Mouse (Mus musculus): ENCODE measurements around the gene Ldhd. TPM values are rescaled to one million over a fixed set of nuclear protein-coding genes. Genes with fewer than 3 reads are reported as not detected.

The Ldhd gene
- total and polyA plus RNA-seq, 2 experiments from 2014 or later = 1.5 to 2.7 TPM

- H3K9me3 ChIP-seq (replicated peaks; ENCODE audit: control insufficient read depth, low read length) = no peaks in the 10 kb centered on the region
- TF ChIP-seq EP300 (IDR thresholded peaks at IDR 0.05; ENCODE audit: low read depth) (no peak), CTCF (IDR thresholded peaks at IDR 0.05; ENCODE audit: low read depth) (no peak)
- no peaks in the 10 kb centered on the region for H3K4me1 ChIP-seq (ENCODE audit: control insufficient read depth, insufficient read depth)
- DNase-seq (ENCODE audit: low spot score) = no peak
- H3K9ac ChIP-seq (replicated peaks; ENCODE audit: low read depth, low read length) = no peak overlapping the region
- no peak overlapping the region for H3K27ac ChIP-seq (ENCODE audit: low read depth)
- no peak overlapping the region for H3K4me3 ChIP-seq (ENCODE audit: low read depth, low read length)
- H3K27me3 ChIP-seq (ENCODE audit: control insufficient read depth, insufficient read depth, low read length) = no peaks in the 10 kb centered on the region
- WGBS = 72% methylated on average over 3 of the region's 3 CpGs
- ATAC-seq (ENCODE audit: insufficient read depth, low read depth) = no peak
- H3K4me2 ChIP-seq (ENCODE audit: low read depth, low read length) = no peak overlapping the region
- H3K36me3 ChIP-seq (replicated peaks; ENCODE audit: control insufficient read depth, insufficient read depth, low read length) = 0 out of 2 replicates have a peak, but pooled peaks cover 9% of the 10 kb centered on the region
These were observed 49.9 kb downstream of the Ldhd start for GRCm38 (mm10) chr8:111580306-111580705.

- no peak for ATAC-seq (ENCODE audit: insufficient read depth, low read depth)
- Histone ChIP-seq H3K36me3 (replicated peaks; ENCODE audit: control insufficient read depth, insufficient read depth, low read length) (0 out of 2 replicates have a peak, but pooled peaks cover 9% of the 10 kb centered on the region), H3K9me3 (replicated peaks; ENCODE audit: control insufficient read depth, low read length) (no peaks in the 10 kb centered on the region), H3K27me3 (ENCODE audit: control insufficient read depth, insufficient read depth, low read length) (no peaks in the 10 kb centered on the region), H3K27ac (ENCODE audit: low read depth) (no peak overlapping the region), H3K4me2 (ENCODE audit: low read depth, low read length) (no peak overlapping the region), H3K9ac (replicated peaks; ENCODE audit: low read depth, low read length) (no peak overlapping the region), H3K4me1 (ENCODE audit: control insufficient read depth, insufficient read depth) (no peaks in the 10 kb centered on the region), H3K4me3 (ENCODE audit: low read depth, low read length) (no peak overlapping the region)
- no peak for DNase-seq (ENCODE audit: low spot score)
- 94% methylated on average over 1 of the region's 1 CpGs for WGBS
- no peak for TF ChIP-seq CTCF (IDR thresholded peaks at IDR 0.05; ENCODE audit: low read depth)
- TF ChIP-seq EP300 (IDR thresholded peaks at IDR 0.05; ENCODE audit: low read depth) = no peak
These were observed 50.9 kb downstream of the Ldhd start for GRCm38 (mm10) chr8:111579318-111579717.

- Histone ChIP-seq H3K27me3 (ENCODE audit: control insufficient read depth, insufficient read depth, low read length) (no peaks in the 10 kb centered on the region), H3K36me3 (replicated peaks; ENCODE audit: control insufficient read depth, insufficient read depth, low read length) (0 out of 2 replicates have a peak, but pooled peaks cover 9% of the 10 kb centered on the region), H3K4me2 (ENCODE audit: low read depth, low read length) (no peak overlapping the region), H3K4me3 (ENCODE audit: low read depth, low read length) (no peak overlapping the region), H3K9me3 (replicated peaks; ENCODE audit: control insufficient read depth, low read length) (no peaks in the 10 kb centered on the region), H3K9ac (replicated peaks; ENCODE audit: low read depth, low read length) (no peak overlapping the region), H3K27ac (ENCODE audit: low read depth) (no peak overlapping the region), H3K4me1 (ENCODE audit: control insufficient read depth, insufficient read depth) (peaks cover 7% of the 10 kb centered on the region; the same call in 1 of the 2 replicates)
- DNase-seq (ENCODE audit: low spot score) (no peak), ATAC-seq (ENCODE audit: insufficient read depth, low read depth) (no peak)
- TF ChIP-seq EP300 (IDR thresholded peaks at IDR 0.05; ENCODE audit: low read depth) (no peak), CTCF (IDR thresholded peaks at IDR 0.05; ENCODE audit: low read depth) (no peak)
- 75% methylated on average over 9 of the region's 9 CpGs for WGBS
These were observed 52.2 kb downstream of the Ldhd start for GRCm38 (mm10) chr8:111577880-111578533.

- H3K4me3 ChIP-seq (ENCODE audit: low read depth, low read length) = no peak overlapping the region
- H3K4me1 ChIP-seq (ENCODE audit: control insufficient read depth, insufficient read depth) = peaks cover 7% of the 10 kb centered on the region; the same call in 1 of the 2 replicates
- TF ChIP-seq EP300 (IDR thresholded peaks at IDR 0.05; ENCODE audit: low read depth) = no peak
- no peak for TF ChIP-seq CTCF (IDR thresholded peaks at IDR 0.05; ENCODE audit: low read depth)
- H3K27me3 ChIP-seq (ENCODE audit: control insufficient read depth, insufficient read depth, low read length) = no peaks in the 10 kb centered on the region
- ATAC-seq (ENCODE audit: insufficient read depth, low read depth) (no peak), DNase-seq (ENCODE audit: low spot score) (no peak)
- H3K36me3 ChIP-seq (replicated peaks; ENCODE audit: control insufficient read depth, insufficient read depth, low read length) = 0 out of 2 replicates have a peak, but pooled peaks cover 9% of the 10 kb centered on the region
- H3K27ac ChIP-seq (ENCODE audit: low read depth) = no peak overlapping the region
- H3K4me2 ChIP-seq (ENCODE audit: low read depth, low read length) = no peak overlapping the region
- H3K9ac ChIP-seq (replicated peaks; ENCODE audit: low read depth, low read length) = no peak overlapping the region
- no peaks in the 10 kb centered on the region for H3K9me3 ChIP-seq (replicated peaks; ENCODE audit: control insufficient read depth, low read length)
These were observed 53.7 kb downstream of the Ldhd start for GRCm38 (mm10) chr8:111576501-111576900.

GRCm38 (mm10) chr8:111575492-111575891 is 54.7 kb downstream of the Ldhd start:
- H3K27me3 ChIP-seq (ENCODE audit: control insufficient read depth, insufficient read depth, low read length) = no peaks in the 10 kb centered on the region
- H3K4me1 ChIP-seq (ENCODE audit: control insufficient read depth, insufficient read depth) = peaks cover 7% of the 10 kb centered on the region; the same call in 1 of the 2 replicates

More at GRCm38 (mm10) chr8:111575492-111575891, 54.7 kb downstream of the Ldhd start:
- 0 out of 2 replicates have a peak, but pooled peaks cover 9% of the 10 kb centered on the region for H3K36me3 ChIP-seq (replicated peaks; ENCODE audit: control insufficient read depth, insufficient read depth, low read length)
- H3K4me2 ChIP-seq (ENCODE audit: low read depth, low read length) = no peak overlapping the region
- no peak for DNase-seq (ENCODE audit: low spot score)
- H3K9me3 ChIP-seq (replicated peaks; ENCODE audit: control insufficient read depth, low read length) = no peaks in the 10 kb centered on the region
- WGBS = 90% methylated on average over 4 of the region's 4 CpGs
- no peak overlapping the region for H3K4me3 ChIP-seq (ENCODE audit: low read depth, low read length)
- ATAC-seq (ENCODE audit: insufficient read depth, low read depth) = no peak
- no peak for TF ChIP-seq EP300 (IDR thresholded peaks at IDR 0.05; ENCODE audit: low read depth)
- no peak for TF ChIP-seq CTCF (IDR thresholded peaks at IDR 0.05; ENCODE audit: low read depth)
- no peak overlapping the region for H3K27ac ChIP-seq (ENCODE audit: low read depth)
- H3K9ac ChIP-seq (replicated peaks; ENCODE audit: low read depth, low read length) = no peak overlapping the region

Data from heart, postnatal 0 days (tissue).